Mouse (Mus musculus) NIH3T3 (cell line): ENCODE data around the gene Stat6.

ENCODE experiments used
- DNase-seq: peaks from one replicate; pipeline ENCODE4 v3.0.0-alpha.2; 2012; ENCODE audit warnings: low read depth

The Stat6 gene

GRCm38 (mm10) chr10:127674046-127674655, 31.4 kb downstream of the Stat6 start:
- DNase-seq, result no peak

GRCm38 (mm10) chr10:127674794-127675522, 32.2 kb downstream of the Stat6 start:
- peak; percentile 94 for DNase-seq

GRCm38 (mm10) chr10:127675859-127676398, 33.1 kb downstream of the Stat6 start:
- DNase-seq, result no peak

GRCm38 (mm10) chr10:127676691-127677548, 34.1 kb downstream of the Stat6 start:
- DNase-seq, result peak; percentile 99

GRCm38 (mm10) chr10:127677591-127678336, 35.0 kb downstream of the Stat6 start:
- peak; percentile 92 for DNase-seq

GRCm38 (mm10) chr10:127679208-127679607, 36.4 kb downstream of the Stat6 start:
- no peak for DNase-seq

- DNase-seq, result no peak
These were observed 37.1 kb downstream of the Stat6 start for GRCm38 (mm10) chr10:127679881-127680280.

GRCm38 (mm10) chr10:127682886-127683285, 40.1 kb downstream of the Stat6 start:
- peak; percentile 73 for DNase-seq

GRCm38 (mm10) chr10:127691053-127691452, 48.3 kb downstream of the Stat6 start:
- no peak for DNase-seq

GRCm38 (mm10) chr10:127694636-127695035, 51.9 kb downstream of the Stat6 start:
- DNase-seq, result peak; percentile 69

GRCm38 (mm10) chr10:127695775-127696174, 53.0 kb downstream of the Stat6 start:
- DNase-seq, result no peak

GRCm38 (mm10) chr10:127698966-127699365, 56.2 kb downstream of the Stat6 start:
- DNase-seq, result no peak

GRCm38 (mm10) chr10:127703299-127703698, 60.5 kb downstream of the Stat6 start:
- DNase-seq, result peak; percentile 58

- no peak for DNase-seq
These were observed 61.5 kb downstream of the Stat6 start for GRCm38 (mm10) chr10:127704293-127704692.

GRCm38 (mm10) chr10:127704766-127705220, 62.0 kb downstream of the Stat6 start, which contains the start of gene Myo1a:
TSS of gene Myo1a (plus strand) at chr10:127705170.
- DNase-seq, result no peak

- no peak for DNase-seq
These were observed 63.0 kb downstream of the Stat6 start for GRCm38 (mm10) chr10:127705783-127706182.

- DNase-seq, result no peak
These were observed 64.9 kb downstream of the Stat6 start for GRCm38 (mm10) chr10:127707721-127708120.

GRCm38 (mm10) chr10:127708850-127709370, 66.1 kb downstream of the Stat6 start:
- peak; percentile 62 for DNase-seq

- DNase-seq, result no peak
These were observed 67.5 kb downstream of the Stat6 start for GRCm38 (mm10) chr10:127710331-127710730.
